Mouse (Mus musculus) small intestine, adult 2 months (tissue): Measurements from ENCODE around the gene Mitf.

ENCODE experiments used
- CTCF ChIP-seq: fragments of 200-500 bp; IDR thresholded peaks from 2 replicates; pipeline ENCODE4 v1.5.1; 2012; ENCODE audit warnings: low read depth, mild to moderate bottlenecking, control low read depth, inconsistent platforms, low read length, moderate library complexity, mixed read lengths; ENCODE audit not compliant: insufficient replicate concordance, insufficient read length; ENCODE audit errors: extremely low read depth
- POLR2A ChIP-seq: fragments of 200-500 bp; IDR thresholded peaks from 2 replicates; pipeline ENCODE4 v1.6.1; 2012; ENCODE audit warnings: low read depth, mild to moderate bottlenecking, control low read depth, inconsistent platforms, low read length, moderate library complexity

GRCm38 (mm10) chr6:97880363-97880762 lies 73.5 kb downstream of the Mitf start:
- no peak for TF ChIP-seq CTCF
- no peak for TF ChIP-seq POLR2A
